Mouse (Mus musculus) CD4-positive, CD25-positive, alpha-beta regulatory T cell, adult 2 months (primary cell): Measurements from ENCODE around the gene Eif3i.

Source experiments
- DNase-seq: peaks from one replicate; pipeline ENCODE4 v3.0.0-alpha.2; 2012; ENCODE audit warnings: low read depth, low spot score

Eif3i gene

DNA sequence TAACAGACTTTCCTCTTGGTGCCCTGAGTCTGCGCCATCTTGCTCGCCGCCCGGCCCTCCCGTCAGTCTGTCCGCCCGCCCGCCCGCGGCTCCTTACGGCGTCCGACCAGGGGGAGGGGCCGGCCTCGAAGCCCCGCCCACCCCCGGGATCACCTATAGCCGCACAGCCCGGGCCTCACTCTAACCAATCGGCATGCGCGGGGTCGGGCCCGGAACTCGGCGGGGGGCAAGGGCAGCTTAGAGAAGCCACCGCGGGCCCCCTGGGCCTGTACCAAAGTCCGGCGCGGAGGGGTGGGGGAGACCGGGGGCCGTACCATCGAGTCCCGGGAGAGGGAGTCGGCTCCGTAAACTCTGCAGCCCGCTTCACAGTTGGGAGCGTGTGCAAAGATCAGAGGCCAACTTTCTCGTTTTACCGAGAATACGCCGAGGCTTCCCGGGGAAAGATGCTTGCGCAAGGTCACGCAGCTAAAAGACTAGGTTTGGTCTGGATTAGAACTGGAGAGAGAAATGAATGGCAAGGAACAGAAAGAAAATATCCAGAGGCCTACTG lies 57.8 kb downstream of the Eif3i start, which contains the start of gene Hdac1:
Hdac1 (minus strand) TSS at position 122 of the 550 bp plus-strand sequence.
- DNase-seq: peak; percentile 96
